Mouse (Mus musculus) heart, adult 2 months (tissue): ENCODE measurements around the gene Lmln.

ENCODE experiments used
- CTCF ChIP-seq: fragments of 200-600 bp; IDR thresholded peaks from 2 replicates; pipeline ENCODE4 v1.8.1; 2022; ENCODE audit warnings: antibody characterized with exemption, mild to moderate bottlenecking, moderate library complexity
- POLR2A ChIP-seq: fragments of 200-500 bp; IDR thresholded peaks from 2 replicates; pipeline ENCODE4 v1.6.1; 2011; ENCODE audit warnings: mild to moderate bottlenecking, low read depth, low read length, control low read depth; ENCODE audit not compliant: insufficient read depth

DNA sequence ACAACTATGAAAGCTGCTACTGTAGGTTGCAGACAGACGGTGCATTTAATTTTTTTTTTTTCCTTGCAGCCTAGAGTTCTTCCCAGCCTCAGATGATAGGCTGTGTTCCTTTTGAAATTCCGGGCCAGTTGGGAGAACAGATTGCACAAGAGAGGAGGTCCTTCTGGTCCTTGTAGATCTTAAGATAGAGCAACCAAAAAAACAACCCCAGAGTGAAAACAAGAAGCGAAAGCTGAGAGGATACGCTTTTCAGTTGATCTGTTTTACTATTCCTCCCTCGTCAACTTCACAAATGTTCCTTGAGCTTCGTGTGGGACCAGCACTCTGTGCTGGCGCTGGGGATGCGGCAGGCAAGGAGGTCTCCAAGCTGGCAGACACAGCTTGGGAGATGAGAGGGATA lies 89.2 kb downstream of the Lmln start:
- TF ChIP-seq CTCF (no peak), POLR2A (no peak)
